Mouse (Mus musculus): ENCODE data around the gene Nubp2. TPM values are rescaled to one million over a fixed set of nuclear protein-coding genes. Genes with fewer than 3 reads are reported as not detected.

Gene Nubp2
- polyA plus RNA-seq, 1 experiment = 96.1 TPM

DNA sequence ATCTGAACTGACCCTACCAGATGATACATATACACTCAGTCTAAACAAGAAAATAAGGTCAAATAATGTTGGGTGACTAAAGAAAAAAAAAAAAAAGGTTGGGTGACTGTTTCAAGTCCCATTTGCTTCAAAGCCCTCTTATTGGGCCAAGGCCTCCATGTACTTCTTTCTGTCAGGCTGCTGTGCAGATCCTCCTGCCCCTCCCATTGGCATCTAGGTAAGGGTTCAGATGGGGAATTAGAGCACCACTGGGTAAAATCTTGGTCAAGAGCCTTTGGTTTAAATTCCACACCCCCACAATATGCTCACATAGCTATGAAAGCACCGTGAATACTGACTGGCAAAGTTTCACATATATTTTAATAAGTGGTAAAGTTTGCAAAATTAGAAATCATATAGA lies 37.1 kb upstream of the Nubp2 start:
- Histone ChIP-seq H3K4me1 (replicated peaks; ENCODE audit: control insufficient read depth, insufficient read depth, low read length) (no peaks in the 10 kb centered on the region), H3K27me3 (ENCODE audit: control insufficient read depth, insufficient read depth, low read length) (no peaks in the 10 kb centered on the region), H3K4me3 (ENCODE audit: control insufficient read depth, insufficient read depth, low read length) (no peak overlapping the region), H3K27ac (ENCODE audit: control insufficient read depth, insufficient read depth, low read length) (no peak overlapping the region), H3K36me3 (ENCODE audit: control insufficient read depth, insufficient read depth, low read length) (peaks cover 62% of the 10 kb centered on the region)
- DNase-seq = no peak
- TF ChIP-seq POLR2A (IDR thresholded peaks at IDR 0.05; ENCODE audit: control insufficient read depth, extremely low read depth, insufficient read depth, low read length, poor library complexity) = no peak
- TF ChIP-seq CTCF (IDR thresholded peaks at IDR 0.05; ENCODE audit: borderline replicate concordance, control insufficient read depth, extremely low read depth, insufficient read depth, low read length, poor library complexity) = no peak
- 95% methylated on average over 1 of the region's 1 CpGs for WGBS

GRCm38 (mm10) chr17:24913984-24914383 lies 27.8 kb upstream of the Nubp2 start:
- no peak overlapping the region for H3K4me3 ChIP-seq (ENCODE audit: control insufficient read depth, insufficient read depth, low read length)
- H3K27ac ChIP-seq (ENCODE audit: control insufficient read depth, insufficient read depth, low read length) = no peak overlapping the region
- peaks cover 71% of the 10 kb centered on the region for H3K36me3 ChIP-seq (ENCODE audit: control insufficient read depth, insufficient read depth, low read length)
- H3K4me1 ChIP-seq (replicated peaks; ENCODE audit: control insufficient read depth, insufficient read depth, low read length) = no peaks in the 10 kb centered on the region
- TF ChIP-seq CTCF (IDR thresholded peaks at IDR 0.05; ENCODE audit: borderline replicate concordance, control insufficient read depth, extremely low read depth, insufficient read depth, low read length, poor library complexity) (no peak), POLR2A (IDR thresholded peaks at IDR 0.05; ENCODE audit: control insufficient read depth, extremely low read depth, insufficient read depth, low read length, poor library complexity) (no peak)
- no peaks in the 10 kb centered on the region for H3K27me3 ChIP-seq (ENCODE audit: control insufficient read depth, insufficient read depth, low read length)
- DNase-seq = no peak

GRCm38 (mm10) chr17:24907591-24907990 lies 21.4 kb upstream of the Nubp2 start:
- Histone ChIP-seq H3K4me3 (ENCODE audit: control insufficient read depth, insufficient read depth, low read length) (no peak overlapping the region), H3K27me3 (ENCODE audit: control insufficient read depth, insufficient read depth, low read length) (no peaks in the 10 kb centered on the region), H3K36me3 (ENCODE audit: control insufficient read depth, insufficient read depth, low read length) (peaks cover 84% of the 10 kb centered on the region), H3K27ac (ENCODE audit: control insufficient read depth, insufficient read depth, low read length) (no peak overlapping the region), H3K4me1 (replicated peaks; ENCODE audit: control insufficient read depth, insufficient read depth, low read length) (no peaks in the 10 kb centered on the region)
- no peak for DNase-seq
- 96% methylated on average over 2 of the region's 2 CpGs for WGBS
- TF ChIP-seq CTCF (IDR thresholded peaks at IDR 0.05; ENCODE audit: borderline replicate concordance, control insufficient read depth, extremely low read depth, insufficient read depth, low read length, poor library complexity) (no peak), POLR2A (IDR thresholded peaks at IDR 0.05; ENCODE audit: control insufficient read depth, extremely low read depth, insufficient read depth, low read length, poor library complexity) (no peak)

DNA sequence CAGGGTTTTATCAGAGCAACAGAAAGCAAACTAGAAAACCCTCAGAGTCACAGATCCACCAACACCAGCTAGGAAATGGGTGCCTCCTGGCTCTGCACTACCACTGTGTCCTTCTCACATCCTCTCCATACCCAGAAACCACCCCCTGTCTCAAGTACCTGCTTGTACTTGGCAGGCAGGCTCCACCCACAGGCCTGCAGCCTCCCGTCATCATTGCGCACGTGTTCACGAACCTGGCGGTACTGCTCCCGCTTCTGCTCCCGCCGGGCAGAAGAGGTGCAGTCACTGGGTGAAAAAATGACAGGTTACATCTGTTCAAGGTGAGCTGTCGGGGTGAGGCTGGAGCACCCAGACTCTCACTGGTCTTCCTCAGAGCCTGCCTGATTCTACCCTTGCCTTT lies 17.6 kb upstream of the Nubp2 start:
- Histone ChIP-seq H3K36me3 (ENCODE audit: control insufficient read depth, insufficient read depth, low read length) (peaks cover 85% of the 10 kb centered on the region), H3K4me1 (replicated peaks; ENCODE audit: control insufficient read depth, insufficient read depth, low read length) (no peaks in the 10 kb centered on the region), H3K27me3 (ENCODE audit: control insufficient read depth, insufficient read depth, low read length) (no peaks in the 10 kb centered on the region), H3K4me3 (ENCODE audit: control insufficient read depth, insufficient read depth, low read length) (no peak overlapping the region), H3K27ac (ENCODE audit: control insufficient read depth, insufficient read depth, low read length) (no peak overlapping the region)
- TF ChIP-seq POLR2A (IDR thresholded peaks at IDR 0.05; ENCODE audit: control insufficient read depth, extremely low read depth, insufficient read depth, low read length, poor library complexity) (no peak), CTCF (IDR thresholded peaks at IDR 0.05; ENCODE audit: borderline replicate concordance, control insufficient read depth, extremely low read depth, insufficient read depth, low read length, poor library complexity) (no peak)
- WGBS = 94% methylated on average over 9 of the region's 9 CpGs
- DNase-seq = no peak

DNA sequence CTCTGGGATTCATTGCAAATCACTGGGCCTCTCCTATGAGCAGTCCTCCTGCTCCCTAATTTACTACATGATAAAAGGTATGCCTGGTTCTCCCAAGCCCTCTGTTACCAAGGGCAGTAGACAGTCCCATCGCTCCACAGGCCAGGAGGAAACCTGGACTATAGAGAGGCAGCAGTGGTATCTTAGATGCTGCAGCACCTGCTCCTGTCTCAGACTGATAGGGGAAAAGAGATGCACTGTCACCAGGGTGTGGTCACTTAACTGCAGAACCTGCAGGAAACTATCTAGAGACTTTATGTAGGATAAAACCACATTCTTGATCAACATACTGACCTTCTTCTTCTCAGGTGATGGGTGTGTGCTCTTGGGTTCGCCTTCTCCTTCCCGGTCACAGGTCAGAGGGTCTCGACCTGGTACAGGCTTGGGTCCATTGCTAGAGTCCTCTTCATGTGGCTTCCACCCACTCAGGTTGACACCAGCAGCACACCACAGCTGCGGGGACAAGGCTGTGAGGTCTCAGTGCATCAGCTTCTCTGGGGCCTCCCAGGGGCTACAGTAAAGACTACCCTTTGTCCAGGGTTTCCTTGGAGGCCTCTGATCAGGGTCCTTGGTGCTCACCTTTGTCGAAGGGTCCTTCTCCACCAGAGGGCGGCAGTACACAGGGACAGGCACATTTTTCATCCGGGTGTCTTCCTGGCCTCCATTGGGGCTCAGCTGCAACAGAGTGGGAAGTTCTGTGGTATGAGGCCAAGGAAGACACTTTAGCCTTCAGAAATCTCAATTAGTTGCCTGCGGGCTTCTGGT lies 16.7 kb upstream of the Nubp2 start:
- Histone ChIP-seq H3K27ac (ENCODE audit: control insufficient read depth, insufficient read depth, low read length) (no peak overlapping the region), H3K4me3 (ENCODE audit: control insufficient read depth, insufficient read depth, low read length) (no peak overlapping the region), H3K36me3 (ENCODE audit: control insufficient read depth, insufficient read depth, low read length) (peaks cover 77% of the 10 kb centered on the region), H3K27me3 (ENCODE audit: control insufficient read depth, insufficient read depth, low read length) (no peaks in the 10 kb centered on the region), H3K4me1 (replicated peaks; ENCODE audit: control insufficient read depth, insufficient read depth, low read length) (no peaks in the 10 kb centered on the region)
- peak; percentile 50 for DNase-seq
- TF ChIP-seq CTCF (IDR thresholded peaks at IDR 0.05; ENCODE audit: borderline replicate concordance, control insufficient read depth, extremely low read depth, insufficient read depth, low read length, poor library complexity) = peak; percentile 31; the same call in 1 of the 2 replicates
- no peak for TF ChIP-seq POLR2A (IDR thresholded peaks at IDR 0.05; ENCODE audit: control insufficient read depth, extremely low read depth, insufficient read depth, low read length, poor library complexity)
- 80% methylated on average over 9 of the region's 9 CpGs for WGBS

- Histone ChIP-seq H3K4me3 (ENCODE audit: control insufficient read depth, insufficient read depth, low read length) (no peak overlapping the region), H3K36me3 (ENCODE audit: control insufficient read depth, insufficient read depth, low read length) (peaks cover 69% of the 10 kb centered on the region), H3K4me1 (replicated peaks; ENCODE audit: control insufficient read depth, insufficient read depth, low read length) (peaks cover 4% of the 10 kb centered on the region), H3K27ac (ENCODE audit: control insufficient read depth, insufficient read depth, low read length) (no peak overlapping the region), H3K27me3 (ENCODE audit: control insufficient read depth, insufficient read depth, low read length) (no peaks in the 10 kb centered on the region)
- 98% methylated on average over 5 of the region's 5 CpGs for WGBS
- DNase-seq = no peak
- no peak for TF ChIP-seq POLR2A (IDR thresholded peaks at IDR 0.05; ENCODE audit: control insufficient read depth, extremely low read depth, insufficient read depth, low read length, poor library complexity)
- TF ChIP-seq CTCF (IDR thresholded peaks at IDR 0.05; ENCODE audit: borderline replicate concordance, control insufficient read depth, extremely low read depth, insufficient read depth, low read length, poor library complexity) = no peak
Observed at GRCm38 (mm10) chr17:24902124-24902523, 16.0 kb upstream of the Nubp2 start.

All from thymus, adult 2 months (tissue).